Mouse (Mus musculus) bone marrow macrophage, adult 2 months (primary cell): ENCODE measurements around the gene Pcbd2.

Source experiments
- CTCF ChIP-seq: IDR thresholded peaks from 2 replicates; pipeline ENCODE4 v1.5.1; 2012; ENCODE audit warnings: low read depth, mild to moderate bottlenecking, low read length, moderate library complexity
- POLR2A ChIP-seq: IDR thresholded peaks from 2 replicates; pipeline ENCODE4 v1.6.1; 2012; ENCODE audit warnings: mild to moderate bottlenecking, low read depth, low read length, borderline replicate concordance

- no peak for TF ChIP-seq POLR2A
- TF ChIP-seq CTCF, result no peak
Observed at GRCm38 (mm10) chr13:55733628-55734502, 6.7 kb downstream of the Pcbd2 start.
